Mouse (Mus musculus) stomach, embryonic 16.5 days (tissue): ENCODE results near the gene Scaper. TPM values are rescaled to one million over a fixed set of nuclear protein-coding genes. Genes with fewer than 3 reads are reported as not detected.
A peak's percentile ranks its signal among the peaks of the same experiment; 100 is the strongest.

Experiments used
- ATAC-seq: fragments of 200-750 bp; cut with Nextera tagmentation; 2 replicates; pipeline ENCODE4 v1.8.0; 2017; ENCODE audit warnings: moderate number of reproducible peaks, moderate TSS enrichment; ENCODE audit not compliant: insufficient read depth, low FRiP score
- H3K27ac ChIP-seq: fragments of 300-500 bp; sonication (generic); 2 replicates; pipeline ENCODE4 v1.5.1; 2014; ENCODE audit warnings: low read length
- H3K27me3 ChIP-seq: fragments of 300-500 bp; sonication (generic); 2 replicates; pipeline ENCODE4 v1.6.1; 2014; ENCODE audit warnings: low read length, control low read depth, mixed read lengths; ENCODE audit not compliant: control insufficient read depth, insufficient read depth
- H3K36me3 ChIP-seq: fragments of 300-500 bp; sonication (generic); 2 replicates; pipeline ENCODE4 v1.6.1; 2014; ENCODE audit warnings: low read length; ENCODE audit not compliant: control insufficient read depth, insufficient read depth
- H3K4me1 ChIP-seq: fragments of 300-500 bp; sonication (generic); 2 replicates; pipeline ENCODE4 v1.6.1; 2014; ENCODE audit warnings: low read length, control low read depth, mixed read lengths; ENCODE audit not compliant: control insufficient read depth, insufficient read depth
- H3K4me2 ChIP-seq: fragments of 300-500 bp; sonication (generic); 2 replicates; pipeline ENCODE4 v1.6.1; 2014; ENCODE audit warnings: low read depth, low read length, mixed read lengths
- H3K4me3 ChIP-seq: fragments of 300-500 bp; sonication (generic); replicated peaks from 2 replicates; pipeline ENCODE4 v1.5.1; 2014; ENCODE audit warnings: mild to moderate bottlenecking, low read length
- H3K9ac ChIP-seq: fragments of 300-500 bp; sonication (generic); 2 replicates; pipeline ENCODE4 v1.6.1; 2014; ENCODE audit warnings: low read length
- H3K9me3 ChIP-seq: fragments of 300-500 bp; sonication (generic); replicated peaks from 2 replicates; pipeline ENCODE4 v1.6.1; 2016; ENCODE audit warnings: low read length, control low read depth; ENCODE audit not compliant: control insufficient read depth
- WGBS: fragments of 180-500 bp; shearing (Covaris S2); extraction: QIAGEN DNeasy Blood & Tissue Kit; methylation state at CpG from one replicate; pipeline ENCODE4 v1.1.7; 2014; 5-methylcytosine and 5-hydroxymethylcytosine counted together
- polyA plus RNA-seq: library from polyadenylated mRNA; unstranded; fragments of >200 nt; fragmentation: Nextera tagmentation; extraction: Ambion mirVana; gene quantifications from 2 replicates; pipeline ENCODE4 v1.2.1, GENCODE M21; 2015

Gene Scaper
- polyA plus RNA-seq, 1 experiment from 2014 or later, result 9.7 TPM

DNA sequence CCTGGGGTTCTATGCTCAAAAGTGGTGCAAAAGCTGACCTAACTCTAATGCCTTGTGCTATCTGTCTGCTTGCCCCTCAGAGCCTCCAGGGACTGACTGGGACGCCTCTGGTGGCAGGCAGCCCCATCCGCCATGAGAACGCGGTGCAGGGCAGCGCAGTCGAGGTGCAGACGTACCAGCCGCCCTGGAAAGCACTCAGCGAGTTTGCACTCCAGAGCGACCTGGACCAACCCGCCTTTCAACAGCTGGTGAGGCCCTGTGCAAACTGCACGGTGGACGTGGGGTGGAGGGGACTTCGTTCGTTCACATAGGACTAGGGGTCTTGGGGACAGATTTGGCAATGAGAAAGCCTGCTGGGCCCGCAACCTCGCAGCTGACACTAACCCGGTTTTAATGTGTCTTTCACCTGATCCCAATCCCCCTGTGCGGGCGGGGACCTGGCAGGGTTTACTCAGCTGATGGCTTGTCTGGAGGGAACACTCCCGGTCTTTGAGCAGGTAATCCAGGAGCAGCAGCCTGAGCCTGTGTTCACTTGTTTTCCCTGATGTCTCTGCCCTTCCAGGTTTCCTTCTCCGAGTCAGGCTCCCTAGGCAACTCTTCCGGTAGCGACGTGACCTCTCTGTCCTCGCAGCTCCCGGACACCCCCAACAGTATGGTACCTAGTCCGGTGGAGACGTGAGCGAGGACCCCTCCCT lies 392.9 kb downstream of the Scaper start:
- no peak for ATAC-seq
- peak overlapping the region; percentile 55 for H3K4me3 ChIP-seq
- peaks cover 43% of the 10 kb centered on the region for H3K4me1 ChIP-seq
- H3K27ac ChIP-seq, result no peak overlapping the region
- H3K27me3 ChIP-seq, result peaks cover 36% of the 10 kb centered on the region
- WGBS, result 23% methylated on average over 30 of the region's 30 CpGs
- H3K9me3 ChIP-seq, result no peaks in the 10 kb centered on the region
- peak overlapping the region; percentile 26 for H3K9ac ChIP-seq
- peak overlapping the region; percentile 77 for H3K4me2 ChIP-seq
- no peaks in the 10 kb centered on the region for H3K36me3 ChIP-seq

DNA sequence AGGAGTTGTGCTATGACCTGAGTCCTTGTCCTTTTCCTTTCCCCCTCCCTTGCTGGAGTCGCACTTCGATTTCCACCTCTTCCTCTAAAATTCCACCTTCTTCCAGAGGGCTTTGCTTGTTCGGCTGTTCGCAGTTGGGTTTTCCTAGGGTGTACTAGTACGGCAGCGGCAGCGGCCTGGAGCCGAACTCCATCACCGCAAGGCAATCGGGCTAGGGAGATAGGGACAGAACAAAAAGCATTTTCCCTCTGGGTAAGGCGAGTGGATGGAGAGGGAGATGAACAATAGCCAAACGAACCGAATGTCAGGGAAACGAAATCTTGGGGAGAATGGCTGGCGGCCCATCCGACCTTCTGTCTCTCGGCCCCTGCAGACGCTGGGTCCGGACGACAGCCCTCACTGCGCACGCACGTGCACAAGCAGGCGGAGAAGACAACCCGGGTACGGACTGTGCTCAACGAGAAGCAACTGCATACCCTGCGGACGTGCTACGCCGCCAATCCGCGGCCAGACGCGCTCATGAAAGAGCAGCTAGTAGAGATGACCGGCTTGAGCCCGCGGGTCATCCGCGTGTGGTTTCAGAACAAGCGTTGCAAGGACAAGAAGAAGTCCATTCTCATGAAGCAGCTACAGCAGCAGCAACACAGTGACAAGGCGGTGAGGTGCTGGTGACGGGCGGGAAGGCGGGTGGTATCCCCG lies 394.1 kb downstream of the Scaper start:
- 13% methylated on average over 46 of the region's 46 CpGs for WGBS
- peak overlapping the region; percentile 77 for H3K4me2 ChIP-seq
- no peaks in the 10 kb centered on the region for H3K36me3 ChIP-seq
- peak overlapping the region; percentile 55 for H3K4me3 ChIP-seq
- H3K9me3 ChIP-seq, result no peaks in the 10 kb centered on the region
- H3K4me1 ChIP-seq, result peaks cover 37% of the 10 kb centered on the region
- H3K27me3 ChIP-seq, result peaks cover 37% of the 10 kb centered on the region
- no peak for ATAC-seq
- H3K9ac ChIP-seq, result peak overlapping the region; percentile 19
- H3K27ac ChIP-seq, result no peak overlapping the region

DNA sequence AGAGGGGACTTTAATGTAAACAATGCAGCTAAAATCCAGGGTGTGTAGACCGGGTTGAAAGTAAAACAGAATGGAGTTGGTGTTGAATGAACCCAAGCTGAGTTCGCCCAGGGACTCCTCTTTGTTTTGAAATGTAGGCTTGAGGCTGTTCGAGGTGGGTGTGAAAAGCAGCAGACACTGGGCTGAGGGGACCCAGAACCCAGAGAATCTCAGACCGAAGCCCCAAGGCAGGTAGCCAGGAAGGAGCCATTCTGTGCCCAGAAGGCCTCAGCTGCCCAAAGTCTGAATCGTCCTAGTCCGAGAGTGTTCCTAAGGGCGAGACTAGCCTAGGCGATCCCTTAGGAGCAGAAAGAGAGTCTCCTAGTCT lies 394.6 kb downstream of the Scaper start:
- no peak overlapping the region for H3K27ac ChIP-seq
- peak overlapping the region; percentile 73 for H3K9ac ChIP-seq
- H3K9me3 ChIP-seq, result no peaks in the 10 kb centered on the region
- peak overlapping the region; percentile 77 for H3K4me2 ChIP-seq
- peaks cover 37% of the 10 kb centered on the region for H3K4me1 ChIP-seq
- no peak for ATAC-seq
- H3K4me3 ChIP-seq, result peak overlapping the region; percentile 55
- WGBS, result 34% methylated on average over 8 of the region's 8 CpGs
- peaks cover 37% of the 10 kb centered on the region for H3K27me3 ChIP-seq
- no peaks in the 10 kb centered on the region for H3K36me3 ChIP-seq

DNA sequence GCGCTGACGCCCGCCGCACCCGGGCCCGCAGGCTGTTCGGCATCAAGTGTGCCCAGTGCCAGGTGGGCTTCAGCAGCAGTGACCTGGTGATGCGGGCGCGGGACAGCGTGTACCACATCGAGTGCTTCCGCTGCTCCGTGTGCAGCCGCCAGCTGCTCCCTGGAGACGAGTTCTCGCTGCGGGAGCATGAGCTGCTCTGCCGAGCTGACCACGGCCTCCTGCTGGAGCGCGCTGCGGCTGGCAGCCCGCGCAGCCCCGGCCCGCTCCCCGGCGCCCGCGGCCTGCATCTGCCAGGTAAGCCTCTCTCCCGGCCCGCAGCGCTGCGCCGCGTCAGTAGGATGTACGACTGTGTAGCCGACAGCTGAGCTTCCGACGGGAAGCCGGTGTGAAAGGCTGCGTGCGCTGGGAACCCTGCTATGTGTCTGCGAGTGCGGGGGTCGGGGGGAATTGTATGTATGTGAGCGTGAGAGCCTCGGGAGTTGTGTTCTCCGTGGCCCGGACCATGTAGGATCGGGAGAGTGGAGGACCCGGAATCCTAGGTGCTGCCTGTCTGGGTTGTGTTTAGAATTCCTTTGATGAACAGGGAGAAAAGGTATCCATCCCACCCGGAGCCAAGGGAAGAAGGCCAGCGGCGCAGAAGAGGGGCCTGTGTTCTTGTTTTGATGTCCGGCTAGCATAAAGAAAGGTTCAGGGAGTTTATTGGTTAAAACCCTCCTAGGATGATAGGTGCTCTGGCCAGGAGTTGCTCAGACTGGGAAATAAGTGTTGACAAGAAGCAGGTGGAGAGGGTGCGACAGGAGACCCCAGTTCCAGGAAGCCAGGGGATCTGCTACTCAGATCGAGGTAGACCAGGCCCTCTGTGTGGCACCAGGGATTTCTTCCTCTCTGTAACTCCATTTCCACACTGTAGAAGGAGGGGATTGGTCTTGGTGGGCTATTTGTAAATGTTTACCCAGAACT lies 395.3 kb downstream of the Scaper start:
- Histone ChIP-seq H3K9ac (peak overlapping the region; percentile 73), H3K4me1 (peaks cover 37% of the 10 kb centered on the region), H3K4me2 (peak overlapping the region; percentile 77), H3K4me3 (peak overlapping the region; percentile 55), H3K27me3 (peaks cover 37% of the 10 kb centered on the region), H3K9me3 (no peaks in the 10 kb centered on the region), H3K27ac (no peak overlapping the region), H3K36me3 (no peaks in the 10 kb centered on the region)
- no peak for ATAC-seq
- WGBS, result 6% methylated on average over 59 of the region's 59 CpGs

- no peak for ATAC-seq
- peaks cover 33% of the 10 kb centered on the region for H3K27me3 ChIP-seq
- peaks cover 36% of the 10 kb centered on the region for H3K4me1 ChIP-seq
- peak overlapping the region; percentile 77 for H3K4me2 ChIP-seq
- no peaks in the 10 kb centered on the region for H3K36me3 ChIP-seq
- WGBS, result 1% methylated on average over 59 of the region's 59 CpGs
- peak overlapping the region; percentile 13 for H3K27ac ChIP-seq
- no peaks in the 10 kb centered on the region for H3K9me3 ChIP-seq
- H3K9ac ChIP-seq, result peak overlapping the region; percentile 73
- H3K4me3 ChIP-seq, result peak overlapping the region; percentile 55
These were observed 396.1 kb downstream of the Scaper start for GRCm38 (mm10) chr9:55541681-55542365.

- under 1% methylated on average over 28 of the region's 28 CpGs for whole genome bisulfite sequencing
- Histone ChIP-seq H3K27ac (peak overlapping the region; percentile 34; the same call in 1 of the 2 replicates), H3K4me3 (peak overlapping the region; percentile 55), H3K4me1 (peaks cover 28% of the 10 kb centered on the region), H3K9ac (peak overlapping the region; percentile 68), H3K9me3 (no peaks in the 10 kb centered on the region), H3K4me2 (peak overlapping the region; percentile 77), H3K36me3 (no peaks in the 10 kb centered on the region), H3K27me3 (peaks cover 25% of the 10 kb centered on the region)
- ATAC-seq, result peak; percentile 95
These were observed 397.0 kb downstream of the Scaper start for GRCm38 (mm10) chr9:55540888-55541287.

DNA sequence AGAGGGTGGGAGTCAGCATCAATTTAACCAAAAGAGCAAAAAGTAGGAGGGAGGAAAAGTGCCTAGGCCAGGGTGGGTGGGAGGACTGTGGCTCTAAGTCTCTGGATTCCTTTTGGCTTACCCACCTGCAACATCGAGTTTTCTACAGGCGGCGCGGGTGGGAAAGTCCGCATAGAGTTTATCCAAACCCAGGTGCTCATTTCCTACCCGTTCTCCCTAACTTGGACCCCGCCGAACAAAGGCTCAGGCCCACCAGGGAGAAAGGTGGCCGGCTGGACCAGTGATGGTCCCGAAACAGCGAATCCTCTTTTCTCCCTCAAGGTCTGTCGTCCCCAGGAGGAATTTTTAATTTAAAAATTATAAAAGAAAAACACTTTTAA lies 397.5 kb downstream of the Scaper start:
- H3K9ac ChIP-seq, result peak overlapping the region; percentile 68
- under 1% methylated on average over 12 of the region's 12 CpGs for WGBS
- H3K4me1 ChIP-seq, result peaks cover 23% of the 10 kb centered on the region
- no peaks in the 10 kb centered on the region for H3K9me3 ChIP-seq
- H3K36me3 ChIP-seq, result no peaks in the 10 kb centered on the region
- peak overlapping the region; percentile 25; the same call in 1 of the 2 replicates for H3K27ac ChIP-seq
- H3K4me3 ChIP-seq, result peak overlapping the region; percentile 55
- no peak for ATAC-seq
- H3K4me2 ChIP-seq, result peak overlapping the region; percentile 77
- peaks cover 20% of the 10 kb centered on the region for H3K27me3 ChIP-seq

- Histone ChIP-seq H3K9ac (peak overlapping the region; percentile 68), H3K4me1 (peaks cover 19% of the 10 kb centered on the region), H3K36me3 (no peaks in the 10 kb centered on the region), H3K4me3 (peak overlapping the region; percentile 55), H3K27me3 (peaks cover 17% of the 10 kb centered on the region), H3K27ac (peak overlapping the region; percentile 25; the same call in 1 of the 2 replicates), H3K9me3 (no peaks in the 10 kb centered on the region), H3K4me2 (peak overlapping the region; percentile 77)
- no peak for ATAC-seq
- WGBS, result 2% methylated on average over 31 of the region's 31 CpGs
These were observed 398.1 kb downstream of the Scaper start for GRCm38 (mm10) chr9:55539661-55540390.
